Mouse (Mus musculus) bone marrow, adult 2 months (tissue): ENCODE measurements around the gene Slc5a1. TPM values are rescaled to one million over a fixed set of nuclear protein-coding genes. Genes with fewer than 3 reads are reported as not detected.

Experiments used
- H3K27ac ChIP-seq: fragments of 200-500 bp; 2 replicates; pipeline ENCODE4 v1.5.1; 2012; ENCODE audit warnings: low read depth, mild to moderate bottlenecking, control low read depth, inconsistent platforms, low read length; ENCODE audit not compliant: control insufficient read depth, poor library complexity, insufficient read depth
- H3K4me1 ChIP-seq: fragments of 200-500 bp; 2 replicates; pipeline ENCODE4 v1.6.1; 2011; ENCODE audit warnings: low read length; ENCODE audit not compliant: control insufficient read depth, insufficient read depth
- H3K4me3 ChIP-seq: fragments of 200-500 bp; replicated peaks from 2 replicates; pipeline ENCODE3; 2011; ENCODE audit warnings: mild to moderate bottlenecking, low read depth, low read length, control low read depth; ENCODE audit not compliant: control insufficient read depth
- CTCF ChIP-seq: fragments of 200-500 bp; IDR thresholded peaks from 2 replicates; pipeline ENCODE4 v1.5.1; 2011; ENCODE audit warnings: low read length, control low read depth; ENCODE audit not compliant: control insufficient read depth, insufficient read depth
- POLR2A ChIP-seq: fragments of 200-500 bp; IDR thresholded peaks from 2 replicates; pipeline ENCODE4 v1.6.1; 2011; ENCODE audit warnings: low read depth, mild to moderate bottlenecking, control low read depth, low read length, borderline replicate concordance; ENCODE audit not compliant: control insufficient read depth
- WGBS: fragments of 180-500 bp; shearing (Covaris S2); methylation state at CpG from one replicate; pipeline ENCODE4 v1.1.7; 2018; 5-methylcytosine and 5-hydroxymethylcytosine counted together
- polyA plus RNA-seq: library from polyadenylated mRNA; stranded (reverse); fragments of >200 nt; gene quantifications from 2 replicates; pipeline ENCODE4 v1.2.4, GENCODE M21; 2011; ENCODE audit warnings: low replicate concordance; ENCODE audit not compliant: missing spikeins, insufficient read depth, insufficient read length

Slc5a1 gene
- polyA plus RNA-seq, 1 experiment, result not detected

DNA sequence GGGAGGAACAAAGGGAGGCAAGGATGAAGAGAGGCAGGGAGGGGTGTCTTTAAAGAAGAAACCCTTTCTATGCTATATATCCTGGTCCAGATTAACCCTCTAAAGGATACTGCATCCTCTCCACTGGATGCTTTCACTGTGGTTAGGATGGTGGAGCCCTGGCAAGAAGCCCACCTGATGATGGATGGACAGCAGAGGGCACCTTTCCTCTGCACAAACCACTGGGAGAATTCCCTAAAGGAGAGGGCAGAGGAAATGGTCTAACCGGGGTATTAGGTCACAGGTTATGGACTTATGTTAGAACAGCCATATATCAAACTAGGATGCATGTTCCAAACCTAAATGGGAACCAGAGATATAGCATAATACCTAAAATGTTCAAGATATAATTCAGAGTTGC lies 96.1 kb downstream of the Slc5a1 start:
- 48% methylated on average over 1 of the region's 1 CpGs for WGBS
- no peak overlapping the region for H3K27ac ChIP-seq
- no peak overlapping the region for H3K4me3 ChIP-seq
- no peak for TF ChIP-seq POLR2A
- TF ChIP-seq CTCF, result no peak
- H3K4me1 ChIP-seq, result no peaks in the 10 kb centered on the region

- WGBS, result 56% methylated on average over 13 of the region's 13 CpGs
- TF ChIP-seq POLR2A (no peak), CTCF (no peak)
- Histone ChIP-seq H3K4me1 (no peaks in the 10 kb centered on the region), H3K4me3 (no peak overlapping the region), H3K27ac (no peak overlapping the region)
Measured at GRCm38 (mm10) chr5:33201697-33202096, 97.7 kb downstream of the Slc5a1 start.

- 72% methylated on average over 13 of the region's 13 CpGs for WGBS
- H3K4me3 ChIP-seq, result no peak overlapping the region
- no peak for TF ChIP-seq POLR2A
- TF ChIP-seq CTCF, result no peak
Measured at GRCm38 (mm10) chr5:33202516-33203170, 98.6 kb downstream of the Slc5a1 start.

GRCm38 (mm10) chr5:33203171-33203565 lies 99.1 kb downstream of the Slc5a1 start:
- no peak overlapping the region for H3K4me3 ChIP-seq
- no peak overlapping the region for H3K27ac ChIP-seq
- TF ChIP-seq CTCF (no peak), POLR2A (no peak)
- WGBS, result 70% methylated on average over 6 of the region's 6 CpGs
- H3K4me1 ChIP-seq, result no peaks in the 10 kb centered on the region

More at GRCm38 (mm10) chr5:33202516-33203170, 98.6 kb downstream of the Slc5a1 start:
- Histone ChIP-seq H3K27ac (no peak overlapping the region), H3K4me1 (no peaks in the 10 kb centered on the region)

DNA sequence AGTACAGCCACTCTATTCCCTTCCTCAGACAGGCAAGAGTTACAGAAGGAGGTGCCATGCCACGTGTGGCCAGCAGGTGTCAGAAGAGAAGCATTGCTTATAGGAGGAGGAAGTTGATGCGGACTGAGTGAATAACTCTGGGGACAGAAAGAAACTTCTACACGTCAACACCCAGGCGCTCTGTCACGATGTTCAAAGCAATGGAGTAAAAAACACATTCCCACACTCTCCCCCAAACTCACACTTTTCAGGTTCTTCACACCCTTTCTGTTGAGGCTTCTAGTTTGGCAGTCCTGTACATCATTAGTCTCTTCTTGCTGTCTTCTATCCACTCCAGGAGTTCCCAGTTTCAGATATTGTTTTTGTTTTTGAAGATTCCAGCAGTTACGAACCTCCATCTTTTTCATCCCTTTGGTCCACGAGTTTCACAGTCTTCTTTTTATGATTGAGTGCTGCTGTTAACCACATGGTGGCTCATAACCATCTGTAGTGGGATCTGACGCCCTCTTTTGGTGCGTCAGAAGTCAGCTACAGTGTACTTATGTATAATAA lies 99.7 kb downstream of the Slc5a1 start:
- H3K4me1 ChIP-seq, result no peaks in the 10 kb centered on the region
- no peak overlapping the region for H3K27ac ChIP-seq
- no peak overlapping the region for H3K4me3 ChIP-seq
- 7% methylated on average over 9 of the region's 9 CpGs for whole genome bisulfite sequencing
- peak; percentile 98 for TF ChIP-seq CTCF
- no peak for TF ChIP-seq POLR2A

GRCm38 (mm10) chr5:33204284-33204683 lies 100.3 kb downstream of the Slc5a1 start:
- Histone ChIP-seq H3K27ac (no peak overlapping the region), H3K4me3 (no peak overlapping the region), H3K4me1 (no peaks in the 10 kb centered on the region)
- 77% methylated on average over 7 of the region's 7 CpGs for WGBS
- TF ChIP-seq CTCF (no peak), POLR2A (no peak)

DNA sequence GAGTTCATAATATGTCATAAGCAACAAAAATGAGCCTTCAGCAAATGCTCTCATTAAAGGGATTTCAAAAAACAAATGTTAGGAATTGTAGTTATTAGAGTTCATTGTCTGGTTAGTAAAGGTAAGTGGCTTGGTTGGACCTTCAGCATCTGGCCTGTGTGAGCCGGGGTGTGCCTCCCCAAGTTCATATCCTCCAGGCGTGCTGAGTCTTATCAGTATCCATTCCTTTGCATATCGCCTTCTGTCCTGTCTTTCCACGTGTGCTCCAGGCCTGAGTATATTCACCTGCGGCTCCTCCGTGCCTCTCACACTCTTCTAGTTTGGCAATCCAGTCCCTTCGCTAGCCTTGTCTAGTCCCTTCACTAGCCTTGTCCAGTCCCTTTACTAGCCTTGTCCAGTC lies 102.3 kb downstream of the Slc5a1 start:
- Histone ChIP-seq H3K27ac (no peak overlapping the region), H3K4me1 (no peaks in the 10 kb centered on the region), H3K4me3 (no peak overlapping the region)
- no peak for TF ChIP-seq POLR2A
- TF ChIP-seq CTCF, result no peak
- WGBS, result 65% methylated on average over 7 of the region's 7 CpGs

DNA sequence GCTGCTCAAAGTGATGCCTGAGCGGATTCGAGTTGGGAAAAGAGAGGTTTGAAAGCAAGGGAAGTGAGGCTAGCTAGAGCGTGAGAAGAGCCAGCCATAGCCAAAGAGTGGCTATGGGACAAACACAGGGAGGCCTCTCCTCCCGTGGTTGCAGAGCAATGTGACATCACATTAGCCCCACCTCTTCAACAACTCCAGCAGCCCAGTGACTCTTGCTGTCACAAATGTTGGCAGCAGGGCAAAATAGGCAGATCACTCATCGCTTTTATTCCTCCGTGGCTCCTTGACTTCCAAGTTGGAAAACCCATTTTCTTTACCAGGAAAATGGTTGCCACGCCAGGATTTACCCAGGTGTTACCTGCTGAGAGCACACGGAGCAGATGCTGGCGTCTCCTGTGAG lies 103.1 kb downstream of the Slc5a1 start:
- WGBS, result 70% methylated on average over 9 of the region's 9 CpGs
- Histone ChIP-seq H3K4me3 (no peak overlapping the region), H3K27ac (no peak overlapping the region), H3K4me1 (no peaks in the 10 kb centered on the region)
- TF ChIP-seq POLR2A (no peak), CTCF (no peak)

- 63% methylated on average over 14 of the region's 14 CpGs for WGBS
- TF ChIP-seq POLR2A (no peak), CTCF (no peak)
- no peaks in the 10 kb centered on the region for H3K4me1 ChIP-seq
Measured at GRCm38 (mm10) chr5:33208533-33209245, 104.7 kb downstream of the Slc5a1 start.

More at GRCm38 (mm10) chr5:33208533-33209245, 104.7 kb downstream of the Slc5a1 start:
- Histone ChIP-seq H3K4me3 (no peak overlapping the region), H3K27ac (no peak overlapping the region)
